Mouse (Mus musculus) stomach, postnatal 0 days (tissue): ENCODE measurements at regions not wholly inside any gene's neighbourhood (a gene's known extent, or its start where the extent isn't known, plus 50 kb on each side); places are given as distances from the start of the nearest gene placed in this dataset.

Source experiments
- ATAC-seq: fragments of 200-750 bp; cut with Nextera tagmentation; 2 replicates; pipeline ENCODE4 v1.8.0; 2017; ENCODE audit not compliant: low FRiP score, low TSS enrichment
- DNase-seq: peaks from one replicate; pipeline ENCODE4 v3.0.0-alpha.2; 2016; ENCODE audit warnings: low spot score
- H3K27ac ChIP-seq: fragments of 300-500 bp; sonication (generic); replicated peaks from 2 replicates; pipeline ENCODE4 v1.5.1; 2014; ENCODE audit warnings: mild to moderate bottlenecking, control low read depth
- H3K27me3 ChIP-seq: fragments of 300-500 bp; sonication (generic); 2 replicates; pipeline ENCODE4 v1.6.1; 2014; ENCODE audit warnings: low read length; ENCODE audit not compliant: control insufficient read depth, insufficient read depth
- H3K36me3 ChIP-seq: fragments of 300-500 bp; sonication (generic); 2 replicates; pipeline ENCODE4 v1.6.1; 2014; ENCODE audit warnings: low read length, mixed read lengths; ENCODE audit not compliant: control insufficient read depth, insufficient read depth
- H3K4me1 ChIP-seq: fragments of 300-500 bp; sonication (generic); replicated peaks from 2 replicates; pipeline ENCODE4 v1.6.1; 2014; ENCODE audit warnings: antibody characterized with exemption; ENCODE audit not compliant: control insufficient read depth, insufficient read depth
- H3K4me2 ChIP-seq: fragments of 300-500 bp; sonication (generic); replicated peaks from 2 replicates; pipeline ENCODE4 v1.6.1; 2014; ENCODE audit warnings: low read depth, mild to moderate bottlenecking, control low read depth, moderate library complexity
- H3K4me3 ChIP-seq: fragments of 300-500 bp; sonication (generic); 2 replicates; pipeline ENCODE4 v1.5.1; 2014; ENCODE audit warnings: low read depth, low read length, control low read depth
- H3K9ac ChIP-seq: fragments of 300-500 bp; sonication (generic); 2 replicates; pipeline ENCODE4 v1.6.1; 2014; ENCODE audit warnings: mild to moderate bottlenecking, low read length, control low read depth, mixed read lengths
- H3K9me3 ChIP-seq: fragments of 300-500 bp; sonication (generic); 2 replicates; pipeline ENCODE4 v1.6.1; 2016; ENCODE audit warnings: low read length; ENCODE audit not compliant: control insufficient read depth
- CTCF ChIP-seq: IDR thresholded peaks from 2 replicates; pipeline ENCODE4 v1.5.1; 2016; ENCODE audit warnings: antibody characterized with exemption, low read depth, mild to moderate bottlenecking, moderate library complexity
- EP300 ChIP-seq: optimal IDR thresholded peaks from 2 replicates; pipeline ENCODE3; 2016; ENCODE audit warnings: antibody characterized with exemption
- WGBS: fragments of 180-500 bp; shearing (Covaris S2); extraction: QIAGEN DNeasy Blood & Tissue Kit; methylation state at CpG from one replicate; pipeline ENCODE4 v1.1.7; 2014; 5-methylcytosine and 5-hydroxymethylcytosine counted together

- H3K4me2 ChIP-seq: no peak overlapping the region
- no peaks in the 10 kb centered on the region for H3K4me1 ChIP-seq
- H3K9me3 ChIP-seq: no peaks in the 10 kb centered on the region
- DNase-seq: no peak
- H3K36me3 ChIP-seq: no peaks in the 10 kb centered on the region
- no peak overlapping the region for H3K9ac ChIP-seq
- ATAC-seq: no peak
- TF ChIP-seq CTCF (no peak), EP300 (no peak)
- H3K4me3 ChIP-seq: no peak overlapping the region
- H3K27me3 ChIP-seq: no peaks in the 10 kb centered on the region
- 85% methylated on average over 10 of the region's 10 CpGs for WGBS
- H3K27ac ChIP-seq: no peak overlapping the region
Observed at GRCm38 (mm10) chr3:35242871-35243529, 510.9 kb upstream of the Atp11b start.

GRCm38 (mm10) chr3:35245003-35245402 is 508.9 kb upstream of the Atp11b start:
- no peak overlapping the region for H3K27ac ChIP-seq
- H3K27me3 ChIP-seq: no peaks in the 10 kb centered on the region
- WGBS: 51% methylated on average over 8 of the region's 8 CpGs
- ATAC-seq: no peak
- no peak for DNase-seq
- TF ChIP-seq EP300: no peak
- no peak overlapping the region for H3K4me3 ChIP-seq
- no peak overlapping the region for H3K9ac ChIP-seq
- H3K4me2 ChIP-seq: no peak overlapping the region
- H3K36me3 ChIP-seq: no peaks in the 10 kb centered on the region
- H3K4me1 ChIP-seq: no peaks in the 10 kb centered on the region
- H3K9me3 ChIP-seq: no peaks in the 10 kb centered on the region

GRCm38 (mm10) chr3:35245946-35246665 is 507.8 kb upstream of the Atp11b start:
- ATAC-seq: 0 out of 2 replicates have a peak, but pooled peaks have one; percentile 40
- TF ChIP-seq EP300: no peak
- TF ChIP-seq CTCF: no peak
- WGBS: 62% methylated on average over 10 of the region's 10 CpGs

GRCm38 (mm10) chr3:35249160-35249559 is 504.7 kb upstream of the Atp11b start:
- DNase-seq (peak; percentile 76), ATAC-seq (peak; percentile 71; the same call in 1 of the 2 replicates)
- Histone ChIP-seq H3K4me2 (no peak overlapping the region), H3K27ac (no peak overlapping the region), H3K4me1 (no peaks in the 10 kb centered on the region), H3K36me3 (no peaks in the 10 kb centered on the region), H3K9me3 (no peaks in the 10 kb centered on the region), H3K27me3 (no peaks in the 10 kb centered on the region), H3K4me3 (no peak overlapping the region), H3K9ac (no peak overlapping the region)
- 25% methylated on average over 10 of the region's 10 CpGs for WGBS
- TF ChIP-seq CTCF: no peak

More at GRCm38 (mm10) chr3:35245946-35246665, 507.8 kb upstream of the Atp11b start:
- no peak overlapping the region for H3K4me3 ChIP-seq
- no peaks in the 10 kb centered on the region for H3K36me3 ChIP-seq
- no peak overlapping the region for H3K4me2 ChIP-seq
- H3K27ac ChIP-seq: peak overlapping the region; percentile 25; the same call in 1 of the 2 replicates
- DNase-seq: no peak
- H3K9me3 ChIP-seq: no peaks in the 10 kb centered on the region
- H3K4me1 ChIP-seq: no peaks in the 10 kb centered on the region
- H3K27me3 ChIP-seq: no peaks in the 10 kb centered on the region
- no peak overlapping the region for H3K9ac ChIP-seq

- no peaks in the 10 kb centered on the region for H3K27me3 ChIP-seq
- no peaks in the 10 kb centered on the region for H3K9me3 ChIP-seq
- no peak for DNase-seq
- no peaks in the 10 kb centered on the region for H3K4me1 ChIP-seq
- H3K4me2 ChIP-seq: no peak overlapping the region
- H3K4me3 ChIP-seq: no peak overlapping the region
- no peak overlapping the region for H3K9ac ChIP-seq
- H3K27ac ChIP-seq: no peak overlapping the region
- 77% methylated on average over 14 of the region's 14 CpGs for WGBS
- no peaks in the 10 kb centered on the region for H3K36me3 ChIP-seq
- TF ChIP-seq EP300: no peak
- no peak for TF ChIP-seq CTCF
- no peak for ATAC-seq
Observed at GRCm38 (mm10) chr3:35250092-35250749, 503.7 kb upstream of the Atp11b start.

GRCm38 (mm10) chr3:35253861-35254260 is 500.0 kb upstream of the Atp11b start:
- 58% methylated on average over 5 of the region's 5 CpGs for WGBS

More at GRCm38 (mm10) chr3:35253861-35254260, 500.0 kb upstream of the Atp11b start:
- ATAC-seq: no peak
- Histone ChIP-seq H3K4me3 (no peak overlapping the region), H3K27me3 (no peaks in the 10 kb centered on the region), H3K4me2 (no peak overlapping the region), H3K4me1 (no peaks in the 10 kb centered on the region), H3K27ac (no peak overlapping the region), H3K9ac (no peak overlapping the region), H3K9me3 (no peaks in the 10 kb centered on the region), H3K36me3 (no peaks in the 10 kb centered on the region)
- TF ChIP-seq CTCF: no peak
- TF ChIP-seq EP300: no peak
- no peak for DNase-seq
